Mouse (Mus musculus) neural tube, embryonic 11.5 days (tissue): ENCODE data around the gene Stk40. TPM values are rescaled to one million over a fixed set of nuclear protein-coding genes. Genes with fewer than 3 reads are reported as not detected.

Experiments
- ATAC-seq: fragments of 200-750 bp; cut with Nextera tagmentation; 2 replicates; pipeline ENCODE4 v1.8.0; 2017; ENCODE audit warnings: moderate number of reproducible peaks, mild to moderate bottlenecking, moderate TSS enrichment, moderate library complexity; ENCODE audit not compliant: insufficient read depth, low FRiP score, low TSS enrichment
- DNase-seq: peaks from one replicate; pipeline ENCODE4 v3.0.0-alpha.2; 2015; ENCODE audit warnings: low spot score
- H3K27ac ChIP-seq: fragments of 300-500 bp; sonication (generic); 2 replicates; pipeline ENCODE4 v1.5.1; 2014; ENCODE audit warnings: low read depth, mild to moderate bottlenecking, low read length
- H3K27me3 ChIP-seq: fragments of 300-500 bp; sonication (generic); 2 replicates; pipeline ENCODE4 v1.6.1; 2014; ENCODE audit warnings: mild to moderate bottlenecking, low read length, mixed read lengths; ENCODE audit not compliant: control insufficient read depth, insufficient read depth
- H3K36me3 ChIP-seq: fragments of 300-500 bp; sonication (generic); 2 replicates; pipeline ENCODE4 v1.6.1; 2014; ENCODE audit warnings: mild to moderate bottlenecking, low read length, moderate library complexity, mixed read lengths; ENCODE audit not compliant: control insufficient read depth, insufficient read depth
- H3K4me1 ChIP-seq: fragments of 300-500 bp; sonication (generic); 2 replicates; pipeline ENCODE4 v1.6.1; 2014; ENCODE audit warnings: low read length, mixed read lengths; ENCODE audit not compliant: control insufficient read depth, insufficient read depth
- H3K4me2 ChIP-seq: fragments of 300-500 bp; sonication (generic); 2 replicates; pipeline ENCODE4 v1.6.1; 2014; ENCODE audit warnings: low read depth, mild to moderate bottlenecking, moderate library complexity
- H3K4me3 ChIP-seq: fragments of 300-500 bp; sonication (generic); 2 replicates; pipeline ENCODE4 v1.5.1; 2014; ENCODE audit warnings: low read depth, low read length
- H3K9ac ChIP-seq: fragments of 300-500 bp; sonication (generic); 2 replicates; pipeline ENCODE4 v1.6.1; 2014; ENCODE audit warnings: mild to moderate bottlenecking, low read length
- H3K9me3 ChIP-seq: fragments of 300-500 bp; sonication (generic); 2 replicates; pipeline ENCODE4 v1.6.1; 2016; ENCODE audit warnings: low read length; ENCODE audit not compliant: control insufficient read depth
- WGBS: fragments of 180-500 bp; shearing (Covaris S2); extraction: QIAGEN DNeasy Blood & Tissue Kit; methylation state at CpG from one replicate; pipeline ENCODE4 v1.1.7; 2014; 5-methylcytosine and 5-hydroxymethylcytosine counted together
- polyA plus RNA-seq: library from polyadenylated mRNA; unstranded; fragments of >200 nt; fragmentation: Nextera tagmentation; extraction: Ambion mirVana; gene quantifications from 2 replicates; pipeline ENCODE4 v1.2.1, GENCODE M21; 2014

Stk40 gene
- polyA plus RNA-seq, 1 experiment from 2014 or later, result 32.5 TPM

- Histone ChIP-seq H3K4me2 (no peak overlapping the region), H3K36me3 (peaks cover 11% of the 10 kb centered on the region), H3K4me1 (peaks cover 8% of the 10 kb centered on the region), H3K4me3 (no peak overlapping the region), H3K9me3 (no peaks in the 10 kb centered on the region), H3K9ac (no peak overlapping the region), H3K27me3 (no peaks in the 10 kb centered on the region), H3K27ac (no peak overlapping the region)
- no peak for ATAC-seq
- WGBS, result 61% methylated on average over 11 of the region's 11 CpGs
- DNase-seq, result no peak
These were observed 26.7 kb downstream of the Stk40 start for GRCm38 (mm10) chr4:126130502-126130901.

GRCm38 (mm10) chr4:126131290-126132121, 27.7 kb downstream of the Stk40 start:
- Histone ChIP-seq H3K9ac (no peak overlapping the region), H3K4me2 (no peak overlapping the region), H3K27me3 (no peaks in the 10 kb centered on the region), H3K27ac (peak overlapping the region; percentile 41), H3K9me3 (no peaks in the 10 kb centered on the region), H3K4me1 (peaks cover 8% of the 10 kb centered on the region), H3K4me3 (no peak overlapping the region), H3K36me3 (peaks cover 9% of the 10 kb centered on the region)
- DNase-seq, result peak; percentile 53
- ATAC-seq, result no peak; the same call in 1 of the 2 replicates
- 46% methylated on average over 10 of the region's 10 CpGs for WGBS

DNA sequence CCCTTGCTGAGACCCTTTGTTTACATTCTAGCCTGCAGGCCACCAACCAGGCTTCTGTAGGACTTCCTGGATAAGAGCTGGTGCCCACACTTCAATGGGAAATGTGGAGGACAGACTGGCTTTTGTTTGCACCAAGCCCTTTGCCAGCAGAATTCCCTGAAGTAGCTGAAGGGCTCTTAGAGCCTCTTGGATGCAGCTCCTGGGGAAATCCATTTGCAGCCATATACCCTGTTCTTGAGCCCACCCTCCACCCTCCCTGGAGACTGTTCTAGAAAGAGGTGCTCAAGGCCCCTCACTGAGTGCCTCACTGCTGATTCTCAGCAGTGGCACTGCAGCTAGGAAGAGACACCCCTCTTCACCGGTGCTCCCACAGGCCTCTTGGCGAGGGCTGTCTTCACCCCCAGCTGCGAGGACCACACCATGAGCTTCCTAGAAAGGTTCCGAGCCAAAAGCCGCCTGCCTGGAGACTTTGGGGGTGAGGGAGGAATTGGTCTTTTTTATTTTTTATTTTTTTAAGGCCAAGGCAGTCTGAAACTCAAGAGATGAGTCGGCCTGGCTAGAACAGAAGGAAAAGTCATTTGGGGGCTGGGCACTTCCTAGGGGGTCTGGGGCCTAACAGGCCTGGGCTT, 29.0 kb downstream of the Stk40 start:
- peaks cover 10% of the 10 kb centered on the region for H3K36me3 ChIP-seq
- H3K9ac ChIP-seq, result no peak overlapping the region
- no peak for ATAC-seq
- DNase-seq, result no peak
- H3K27me3 ChIP-seq, result no peaks in the 10 kb centered on the region
- no peak overlapping the region for H3K4me3 ChIP-seq
- H3K4me1 ChIP-seq, result peaks cover 8% of the 10 kb centered on the region
- H3K4me2 ChIP-seq, result no peak overlapping the region
- H3K27ac ChIP-seq, result no peak overlapping the region
- WGBS, result 55% methylated on average over 6 of the region's 6 CpGs
- no peaks in the 10 kb centered on the region for H3K9me3 ChIP-seq

- no peaks in the 10 kb centered on the region for H3K27me3 ChIP-seq
- no peak overlapping the region for H3K27ac ChIP-seq
- 81% methylated on average over 4 of the region's 4 CpGs for WGBS
- no peak overlapping the region for H3K9ac ChIP-seq
- peaks cover 6% of the 10 kb centered on the region for H3K36me3 ChIP-seq
- H3K4me2 ChIP-seq, result no peak overlapping the region
- ATAC-seq, result no peak
- H3K4me1 ChIP-seq, result peaks cover 8% of the 10 kb centered on the region
- no peaks in the 10 kb centered on the region for H3K9me3 ChIP-seq
- no peak overlapping the region for H3K4me3 ChIP-seq
- no peak for DNase-seq
These were observed 30.5 kb downstream of the Stk40 start for GRCm38 (mm10) chr4:126134236-126134635.

DNA sequence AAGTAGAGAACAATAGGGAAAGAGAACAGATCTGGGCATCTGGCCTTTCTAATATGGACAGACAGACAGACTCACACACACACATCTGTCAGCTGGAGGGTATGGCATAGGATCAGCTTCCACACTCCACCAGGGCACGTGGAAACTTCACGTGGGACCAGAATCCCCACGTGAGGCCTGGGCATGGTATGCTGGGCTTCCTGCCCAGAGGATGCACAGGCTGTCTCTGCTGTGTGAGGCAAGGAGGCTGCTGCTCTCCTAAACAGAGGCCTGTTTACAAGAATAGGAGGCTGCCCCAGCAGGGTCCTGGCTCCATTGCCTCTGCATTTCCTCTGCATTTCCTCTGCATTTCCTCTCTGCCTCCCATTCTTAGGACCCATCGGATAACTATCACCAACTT, 30.9 kb downstream of the Stk40 start:
- no peaks in the 10 kb centered on the region for H3K9me3 ChIP-seq
- WGBS, result 92% methylated on average over 4 of the region's 4 CpGs
- peaks cover 8% of the 10 kb centered on the region for H3K4me1 ChIP-seq
- H3K27ac ChIP-seq, result no peak overlapping the region
- no peak overlapping the region for H3K4me2 ChIP-seq
- ATAC-seq (no peak), DNase-seq (no peak)
- no peak overlapping the region for H3K9ac ChIP-seq
- no peaks in the 10 kb centered on the region for H3K27me3 ChIP-seq
- peaks cover 8% of the 10 kb centered on the region for H3K36me3 ChIP-seq
- H3K4me3 ChIP-seq, result no peak overlapping the region

- no peak overlapping the region for H3K27ac ChIP-seq
- H3K4me3 ChIP-seq, result no peak overlapping the region
- peaks cover 9% of the 10 kb centered on the region for H3K36me3 ChIP-seq
- 94% methylated on average over 4 of the region's 4 CpGs for WGBS
- DNase-seq (no peak), ATAC-seq (no peak)
- no peak overlapping the region for H3K4me2 ChIP-seq
- no peaks in the 10 kb centered on the region for H3K9me3 ChIP-seq
- no peaks in the 10 kb centered on the region for H3K27me3 ChIP-seq
- no peak overlapping the region for H3K9ac ChIP-seq
- H3K4me1 ChIP-seq, result no peaks in the 10 kb centered on the region
These were observed 34.0 kb downstream of the Stk40 start for GRCm38 (mm10) chr4:126137773-126138172.

- H3K4me1 ChIP-seq, result no peaks in the 10 kb centered on the region
- H3K9me3 ChIP-seq, result no peaks in the 10 kb centered on the region
- no peaks in the 10 kb centered on the region for H3K27me3 ChIP-seq
- no peak overlapping the region for H3K4me3 ChIP-seq
- no peak overlapping the region for H3K4me2 ChIP-seq
- H3K27ac ChIP-seq, result no peak overlapping the region
- DNase-seq, result no peak
- peaks cover 7% of the 10 kb centered on the region for H3K36me3 ChIP-seq
- H3K9ac ChIP-seq, result no peak overlapping the region
- ATAC-seq, result no peak
- WGBS, result 84% methylated on average over 5 of the region's 5 CpGs
These were observed 37.3 kb downstream of the Stk40 start for GRCm38 (mm10) chr4:126141021-126141420.

DNA sequence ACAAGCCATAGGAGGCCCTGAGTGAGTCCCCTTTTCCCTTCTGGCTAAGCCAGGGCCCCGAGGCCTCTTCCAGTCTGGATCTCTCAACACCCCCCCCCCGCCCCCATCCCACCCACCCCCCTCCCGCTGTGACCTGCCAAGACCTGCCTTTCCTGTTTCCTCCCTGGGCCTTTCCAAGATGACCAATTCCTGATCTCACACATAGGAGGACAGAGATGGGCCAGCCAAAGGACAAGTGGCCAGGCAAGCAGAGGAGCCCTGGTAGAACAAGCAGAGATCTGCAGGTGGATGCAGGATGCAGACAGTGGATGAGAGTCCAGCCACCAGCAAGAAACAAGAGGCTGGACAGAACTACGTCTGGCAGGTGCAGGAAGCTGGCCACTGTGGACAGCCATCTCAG, 41.6 kb downstream of the Stk40 start:
- H3K4me2 ChIP-seq, result no peak overlapping the region
- H3K27ac ChIP-seq, result no peak overlapping the region
- DNase-seq, result no peak
- H3K27me3 ChIP-seq, result peaks cover 19% of the 10 kb centered on the region
- no peaks in the 10 kb centered on the region for H3K9me3 ChIP-seq
- no peak for ATAC-seq
- peaks cover 15% of the 10 kb centered on the region for H3K4me1 ChIP-seq
- no peaks in the 10 kb centered on the region; the same call in 1 of the 2 replicates for H3K36me3 ChIP-seq
- no peak overlapping the region for H3K9ac ChIP-seq
- H3K4me3 ChIP-seq, result no peak overlapping the region
- 64% methylated on average over 3 of the region's 4 CpGs for WGBS
